Mouse (Mus musculus) thymus, postnatal 0 days (tissue): ENCODE results near the gene Lnx1. TPM values are rescaled to one million over a fixed set of nuclear protein-coding genes. Genes with fewer than 3 reads are reported as not detected.

Experiments used
- DNase-seq: peaks from one replicate; pipeline ENCODE4 v3.0.0-alpha.2; 2015; ENCODE audit warnings: low spot score
- polyA plus RNA-seq: library from polyadenylated mRNA; unstranded; fragments of >200 nt; fragmentation: Nextera tagmentation; extraction: Ambion mirVana; gene quantifications from 2 replicates; pipeline ENCODE4 v1.2.1, GENCODE M21; 2015

Lnx1 gene
- polyA plus RNA-seq, 1 experiment from 2014 or later = 0.91 TPM

DNA sequence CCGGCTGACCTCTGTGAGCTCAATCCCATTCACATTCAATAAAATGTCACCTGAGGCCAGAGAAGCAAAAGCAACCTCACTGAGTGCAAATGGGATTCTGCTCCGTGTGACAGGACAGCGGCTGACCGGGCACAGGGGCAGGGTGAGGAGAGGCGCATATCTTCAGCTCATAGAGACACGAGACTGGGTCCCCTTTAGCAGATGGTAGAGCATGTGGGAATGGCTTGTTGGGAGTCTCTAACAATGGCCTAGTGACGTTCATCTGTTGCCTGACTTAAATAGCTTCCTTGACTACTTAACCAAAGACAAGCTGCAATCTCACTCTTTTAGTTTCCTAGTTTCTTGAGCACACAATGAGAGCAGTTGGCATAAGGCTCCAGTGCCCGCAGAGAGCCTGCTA lies 96.5 kb downstream of the Lnx1 start:
- no peak for DNase-seq

GRCm38 (mm10) chr5:74603306-74603705 lies 99.4 kb downstream of the Lnx1 start:
- DNase-seq = no peak

DNA sequence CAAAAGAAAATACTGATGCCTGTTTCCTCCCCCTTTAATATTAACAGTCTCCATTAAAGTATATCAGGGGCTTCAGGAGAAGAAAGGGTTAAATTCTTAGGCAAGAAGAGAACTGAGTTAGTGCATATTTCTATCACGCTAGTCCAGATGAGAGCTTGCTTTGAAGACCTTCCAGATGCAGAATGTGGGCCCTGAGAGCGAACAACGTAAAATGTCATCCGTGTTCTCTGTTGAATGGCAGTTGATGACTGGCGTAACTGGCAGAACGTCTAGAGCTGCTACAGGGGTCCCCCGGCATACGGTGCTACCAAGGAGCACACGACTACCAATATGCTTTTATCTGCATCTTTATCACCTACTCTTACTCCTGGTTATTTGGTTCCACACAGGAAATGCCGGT lies 100.3 kb downstream of the Lnx1 start:
- no peak for DNase-seq

DNA sequence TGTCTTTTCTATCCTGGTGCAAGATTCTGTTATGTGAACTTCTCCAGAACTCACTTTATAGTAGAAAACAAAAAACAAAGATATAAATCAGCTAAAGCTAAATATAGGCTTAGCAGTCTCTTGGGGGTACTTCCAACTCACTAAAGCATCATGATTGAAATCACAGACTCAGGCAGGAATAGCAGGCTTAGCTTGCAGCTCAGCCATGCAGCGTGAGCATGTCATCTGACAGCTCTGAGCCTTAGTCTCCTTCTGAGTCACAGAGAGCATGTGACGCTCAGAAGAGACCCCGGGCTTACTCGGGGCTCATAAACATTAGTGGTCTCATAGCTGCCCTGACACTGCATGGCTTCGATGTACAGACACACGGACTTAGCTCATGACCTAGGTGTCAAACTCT lies 100.7 kb downstream of the Lnx1 start:
- no peak for DNase-seq

- no peak for DNase-seq
These were observed 101.5 kb downstream of the Lnx1 start for GRCm38 (mm10) chr5:74601171-74601570.

GRCm38 (mm10) chr5:74600010-74600409 lies 102.7 kb downstream of the Lnx1 start:
- no peak for DNase-seq

DNA sequence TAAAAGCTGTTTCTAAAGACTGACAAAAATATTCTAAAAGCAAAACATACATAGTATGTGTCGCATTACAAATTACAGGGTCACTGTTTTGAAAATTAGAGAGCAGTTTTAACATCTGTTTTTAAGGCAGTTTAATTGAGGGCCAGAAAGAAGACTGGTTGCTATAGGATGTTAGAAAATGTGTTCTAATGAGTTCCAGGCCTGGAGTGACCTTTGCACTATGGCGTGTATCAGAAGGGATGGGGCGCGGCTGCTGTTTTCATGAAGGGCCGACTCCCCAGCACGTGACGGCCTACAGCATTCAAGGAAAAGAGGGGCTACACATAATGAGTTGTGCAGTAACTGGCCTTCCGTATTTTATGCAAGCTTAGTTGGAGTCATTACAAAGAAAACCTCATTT lies 109.6 kb downstream of the Lnx1 start:
- DNase-seq = no peak

GRCm38 (mm10) chr5:74591413-74591812 lies 111.3 kb downstream of the Lnx1 start:
- no peak for DNase-seq

DNA sequence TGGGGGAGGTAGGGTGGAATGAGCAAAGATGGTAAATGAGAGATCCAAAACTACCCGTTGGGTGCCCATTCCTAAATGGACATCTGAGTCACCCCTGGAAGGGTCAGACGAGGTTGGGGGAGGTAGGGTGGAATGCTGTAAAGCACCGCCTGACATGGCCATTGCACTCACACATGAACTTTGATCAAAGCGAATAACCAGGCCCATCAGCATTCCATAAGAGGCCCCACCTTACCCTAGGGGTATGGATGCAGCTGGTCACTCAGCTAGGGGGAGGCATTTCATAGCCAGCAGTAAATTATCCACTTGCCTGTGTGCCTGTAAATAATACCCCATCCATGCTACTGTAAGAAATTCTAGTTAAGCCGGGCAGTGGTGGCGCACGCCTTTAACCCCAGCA lies 113.6 kb downstream of the Lnx1 start:
- DNase-seq = no peak

- DNase-seq = no peak
These were observed 130.9 kb downstream of the Lnx1 start for GRCm38 (mm10) chr5:74571767-74572166.

DNA sequence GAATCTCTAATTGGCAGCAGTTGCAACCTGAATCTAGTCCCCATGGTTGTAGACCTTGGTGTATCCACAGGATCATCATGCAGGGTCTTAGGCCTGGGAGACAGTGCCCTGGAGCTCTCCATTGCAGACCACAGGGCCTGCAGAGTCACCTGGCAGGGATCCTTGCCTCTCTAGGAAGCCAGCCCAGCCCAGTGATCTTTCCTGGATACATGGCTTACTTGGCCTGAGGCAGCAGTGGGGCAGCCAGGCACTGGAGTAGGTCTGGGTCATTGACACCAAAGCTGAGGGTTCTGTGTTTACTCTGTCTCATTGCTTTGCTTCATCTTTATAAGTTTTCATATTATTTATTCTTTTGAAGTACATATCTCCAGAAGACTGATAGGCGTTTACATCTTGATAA lies 141.6 kb downstream of the Lnx1 start:
- no peak for DNase-seq

DNA sequence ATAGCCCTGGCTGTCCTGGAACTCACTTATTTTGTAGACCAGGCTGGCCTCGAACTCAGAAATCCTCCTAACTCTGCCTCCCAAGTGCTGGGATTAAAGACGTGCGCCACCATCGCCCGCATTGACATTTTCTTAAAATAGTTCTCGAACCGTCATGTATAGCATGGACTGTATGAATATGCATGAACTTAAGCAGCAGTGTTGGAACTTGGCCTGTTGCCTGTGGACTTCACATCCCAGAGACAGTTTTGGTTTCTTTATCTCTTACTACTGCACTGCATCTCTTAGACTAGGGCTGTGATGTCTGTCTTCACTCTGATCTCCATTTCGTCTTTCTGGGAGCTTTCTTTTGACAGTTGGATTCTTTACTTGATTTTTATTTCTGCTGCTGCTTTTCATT lies 153.1 kb downstream of the Lnx1 start:
- no peak for DNase-seq

DNA sequence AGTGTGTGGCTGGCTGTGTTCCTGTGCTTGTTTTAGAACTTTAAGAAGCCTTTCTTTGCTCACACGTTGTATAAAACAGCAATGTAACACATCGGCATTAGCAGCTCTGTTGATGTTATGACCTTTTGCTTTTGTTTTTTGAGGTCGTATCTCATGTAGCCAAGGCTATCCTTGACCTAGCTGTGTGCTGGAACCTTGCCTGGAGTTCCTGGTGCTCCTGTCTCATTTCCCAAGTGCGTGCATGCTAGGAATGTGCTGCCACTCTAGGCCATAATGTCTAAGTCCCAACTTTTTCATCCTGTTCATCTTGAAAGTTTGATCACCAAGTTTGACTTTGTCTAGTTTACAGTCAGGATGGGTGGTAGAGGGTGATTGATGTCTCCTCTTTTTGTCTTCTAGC lies 157.1 kb downstream of the Lnx1 start:
- DNase-seq = no peak

Other genes starting within 250 kb of the Lnx1 start
- gene Scfd2, start 171.2 kb downstream of the Lnx1 start, polyA plus RNA-seq = 19.0 and 23.5 TPM in 2 replicates
- gene Fip1l1, start 167.5 kb downstream of the Lnx1 start, polyA plus RNA-seq = 89.3 and 91.0 TPM in 2 replicates